In genomic region chr11:6474381-6474780, GRCm38 (mm10) we compare ENCODE assay signal across 8 mouse cellular contexts. TPM values are rescaled to one million over a fixed set of nuclear protein-coding genes. Genes with fewer than 3 reads are reported as not detected.
DNase-seq lines count a peak whose midpoint lies in the region; ATAC-seq lines count a peak whose summit lies in the region.

No protein-coding gene starts in this region.

- peak overlapping the region; percentile 84 for H3K4me3 ChIP-seq in kidney, embryonic 16.5 days (ENCODE audit: low read length)
- peak overlapping the region; percentile 98 for H3K4me3 ChIP-seq in brown adipose tissue, adult 24 weeks (ENCODE audit: insufficient read depth, low read depth, low read length)
- peak overlapping the region; percentile 93 for H3K4me3 ChIP-seq in hindbrain, embryonic 16.5 days (ENCODE audit: low read length)
- H3K4me3 ChIP-seq in midbrain, embryonic 16.5 days (ENCODE audit: low read depth, low read length): peak overlapping the region; percentile 71

- no peaks in the 10 kb centered on the region for H3K27me3 ChIP-seq in kidney, embryonic 16.5 days (ENCODE audit: insufficient read depth, low read length)
- no peaks in the 10 kb centered on the region for H3K27me3 ChIP-seq in hindbrain, embryonic 16.5 days (replicated peaks; ENCODE audit: control insufficient read depth, insufficient read depth, low read length)
- no peaks in the 10 kb centered on the region for H3K27me3 ChIP-seq in midbrain, embryonic 16.5 days (ENCODE audit: control insufficient read depth, insufficient read depth, low read depth, low read length)

- DNase-seq in kidney, postnatal 14 days: no peak
- no peak for DNase-seq in adrenal gland, adult 2 months
- DNase-seq in testis, postnatal 14 days (ENCODE audit: low spot score): no peak
- DNase-seq in left cerebral cortex, postnatal 25 days (ENCODE audit: low spot score in 2 of 2): no peak

- H3K4me1 ChIP-seq in kidney, embryonic 16.5 days (ENCODE audit: insufficient read depth, low read length): peaks cover 39% of the 10 kb centered on the region
- H3K4me1 ChIP-seq in brown adipose tissue, adult 24 weeks (ENCODE audit: control insufficient read depth, insufficient read depth, insufficient read length, low read length): peaks cover 14% of the 10 kb centered on the region
- H3K4me1 ChIP-seq in hindbrain, embryonic 16.5 days (ENCODE audit: control insufficient read depth, insufficient read depth, low read depth, low read length): peaks cover 38% of the 10 kb centered on the region
- H3K4me1 ChIP-seq in midbrain, embryonic 16.5 days (ENCODE audit: control insufficient read depth, insufficient read depth, low read length): peaks cover 44% of the 10 kb centered on the region

- H3K4me2 ChIP-seq in kidney, embryonic 16.5 days (replicated peaks; ENCODE audit: low read depth, low read length): peak overlapping the region; percentile 83
- H3K4me2 ChIP-seq in hindbrain, embryonic 16.5 days (ENCODE audit: low read length): peak overlapping the region; percentile 82
- peak overlapping the region; percentile 78 for H3K4me2 ChIP-seq in midbrain, embryonic 16.5 days (ENCODE audit: low read length)

- WGBS in kidney, embryonic 16.5 days: 21% methylated on average over 6 of the region's 6 CpGs
- 35% methylated on average over 6 of the region's 6 CpGs for WGBS in hindbrain, embryonic 16.5 days
- whole genome bisulfite sequencing in midbrain, embryonic 16.5 days: 34% methylated on average over 6 of the region's 6 CpGs

- H3K27ac ChIP-seq in kidney, embryonic 16.5 days (ENCODE audit: low read length): peak overlapping the region; percentile 97
- H3K27ac ChIP-seq in brown adipose tissue, adult 24 weeks (replicated peaks; ENCODE audit: low read depth, low read length): no peak overlapping the region
- no peak overlapping the region; the same call in 1 of the 2 replicates for H3K27ac ChIP-seq in hindbrain, embryonic 16.5 days (ENCODE audit: low read depth, low read length)
- peak overlapping the region; percentile 94 for H3K27ac ChIP-seq in midbrain, embryonic 16.5 days (ENCODE audit: low read length)

- intact Hi-C loops in left cerebral cortex, postnatal 25 days (cut with DNase I): loop anchor here (2.0 kb wide), 1 partner anchor 30 kb away; the partner anchor contains the start of gene H2afv

- no peaks in the 10 kb centered on the region for H3K36me3 ChIP-seq in kidney, embryonic 16.5 days (ENCODE audit: insufficient read depth, low read length)
- no peaks in the 10 kb centered on the region for H3K36me3 ChIP-seq in hindbrain, embryonic 16.5 days (ENCODE audit: control insufficient read depth, insufficient read depth, low read length)
- H3K36me3 ChIP-seq in midbrain, embryonic 16.5 days (ENCODE audit: control insufficient read depth, insufficient read depth, low read length): no peaks in the 10 kb centered on the region

- no peak for ATAC-seq in kidney, embryonic 16.5 days (ENCODE audit: low FRiP score, low TSS enrichment)
- ATAC-seq in hindbrain, embryonic 16.5 days: no peak
- ATAC-seq in midbrain, embryonic 16.5 days: no peak

- peak overlapping the region; percentile 97 for H3K9ac ChIP-seq in kidney, embryonic 16.5 days (replicated peaks; ENCODE audit: low read length)
- peak overlapping the region; percentile 87 for H3K9ac ChIP-seq in hindbrain, embryonic 16.5 days (ENCODE audit: low read depth, low read length)
- peak overlapping the region; percentile 78 for H3K9ac ChIP-seq in midbrain, embryonic 16.5 days (ENCODE audit: low read depth, low read length)

- no peaks in the 10 kb centered on the region for H3K9me3 ChIP-seq in kidney, embryonic 16.5 days (ENCODE audit: low read length)
- no peaks in the 10 kb centered on the region for H3K9me3 ChIP-seq in hindbrain, embryonic 16.5 days (ENCODE audit: control insufficient read depth, low read length)
- H3K9me3 ChIP-seq in midbrain, embryonic 16.5 days (replicated peaks; ENCODE audit: control insufficient read depth, low read length, poor library complexity, severe bottlenecking): no peaks in the 10 kb centered on the region

RNA-seq across cellular contexts. Expression of gene Purb, which starts 1.3 kb away (rescaled TPM):
- polyA plus RNA-seq in kidney, embryonic 16.5 days (2015; fragmentation: Nextera tagmentation; extraction: Ambion mirVana): 24.8 and 30.1 TPM in 2 replicates
- 25.2 and 39.9 TPM in 2 replicates for polyA plus RNA-seq in brown adipose tissue, adult 24 weeks (2012; ENCODE audit: insufficient read depth, insufficient read length, missing spikeins)
- polyA plus RNA-seq in hindbrain, embryonic 16.5 days (2015; fragmentation: Nextera tagmentation; extraction: Ambion mirVana): 11.2 and 11.5 TPM in 2 replicates
- 11.2 and 11.7 TPM in 2 replicates for polyA plus RNA-seq in midbrain, embryonic 16.5 days (2015; fragmentation: Nextera tagmentation; extraction: Ambion mirVana)
- 10 to 100 TPM; 48.9 to 58.7 TPM for total RNA-seq in adrenal gland, adult 2 months (2021)
- 10.1 and 11.0 TPM in 2 replicates for polyA plus RNA-seq in adrenal gland, adult 2 months (2012; rRNA removed)
- total RNA-seq in left cerebral cortex, postnatal 25 days (2021): 100 to 1,000 TPM; 294 to 301 TPM

RNA-seq across cellular contexts. Expression of gene H2afv, which starts 30.1 kb away (rescaled TPM):
- polyA plus RNA-seq in kidney, embryonic 16.5 days (2015; fragmentation: Nextera tagmentation; extraction: Ambion mirVana): 560 and 596 TPM in 2 replicates
- 54.3 and 66.3 TPM in 2 replicates for polyA plus RNA-seq in brown adipose tissue, adult 24 weeks (2012; ENCODE audit: insufficient read depth, insufficient read length, missing spikeins)
- 223 and 239 TPM in 2 replicates for polyA plus RNA-seq in hindbrain, embryonic 16.5 days (2015; fragmentation: Nextera tagmentation; extraction: Ambion mirVana)
- 203 and 224 TPM in 2 replicates for polyA plus RNA-seq in midbrain, embryonic 16.5 days (2015; fragmentation: Nextera tagmentation; extraction: Ambion mirVana)
- total RNA-seq in adrenal gland, adult 2 months (2021): 10 to 100 TPM; 39.2 to 86.1 TPM
- polyA plus RNA-seq in adrenal gland, adult 2 months (2012; rRNA removed): 15.0 and 17.4 TPM in 2 replicates
- total RNA-seq in left cerebral cortex, postnatal 25 days (2021): 10 to 100 TPM; 32.3 to 32.6 TPM

RNA-seq across cellular contexts. Expression of gene Myo1g, which starts 46.4 kb away (rescaled TPM):
- polyA plus RNA-seq in kidney, embryonic 16.5 days (2015; fragmentation: Nextera tagmentation; extraction: Ambion mirVana): 1.0 and 1.2 TPM in 2 replicates
- 0.71 and 2.9 TPM in 2 replicates for polyA plus RNA-seq in brown adipose tissue, adult 24 weeks (2012; ENCODE audit: insufficient read depth, insufficient read length, missing spikeins)
- polyA plus RNA-seq in hindbrain, embryonic 16.5 days (2015; fragmentation: Nextera tagmentation; extraction: Ambion mirVana): 0.35 and 0.40 TPM in 2 replicates
- polyA plus RNA-seq in midbrain, embryonic 16.5 days (2015; fragmentation: Nextera tagmentation; extraction: Ambion mirVana): 0.19 and 0.53 TPM in 2 replicates
- total RNA-seq in adrenal gland, adult 2 months (2021): 1 to 10 TPM; 2.1 to 2.6 TPM
- polyA plus RNA-seq in adrenal gland, adult 2 months (2012; rRNA removed): 3.8 and 4.7 TPM in 2 replicates
- total RNA-seq in left cerebral cortex, postnatal 25 days (2021): 1 to 10 TPM in 1 of 2 experiments, under 1 TPM in 1; 0.32 to 1.3 TPM

RNA-seq across cellular contexts. Expression of gene Ppia, which starts 59.1 kb away (rescaled TPM):
- polyA plus RNA-seq in kidney, embryonic 16.5 days (2015; fragmentation: Nextera tagmentation; extraction: Ambion mirVana): 4,884 and 4,942 TPM in 2 replicates
- 1,997 and 2,277 TPM in 2 replicates for polyA plus RNA-seq in brown adipose tissue, adult 24 weeks (2012; ENCODE audit: insufficient read depth, insufficient read length, missing spikeins)
- 4,094 and 4,423 TPM in 2 replicates for polyA plus RNA-seq in hindbrain, embryonic 16.5 days (2015; fragmentation: Nextera tagmentation; extraction: Ambion mirVana)
- 3,917 and 4,008 TPM in 2 replicates for polyA plus RNA-seq in midbrain, embryonic 16.5 days (2015; fragmentation: Nextera tagmentation; extraction: Ambion mirVana)
- 1,000 to 10,000 TPM; 1,264 to 1,797 TPM for total RNA-seq in adrenal gland, adult 2 months (2021)
- polyA plus RNA-seq in adrenal gland, adult 2 months (2012; rRNA removed): 237 and 265 TPM in 2 replicates
- 1,000 to 10,000 TPM; 1,922 to 2,079 TPM for total RNA-seq in left cerebral cortex, postnatal 25 days (2021)

Comparison
In these comparisons a context has a peak if more than half of its experiments do, and no peak if none do; other contexts are left out.
1. H3K27ac ChIP-seq: peak in kidney, embryonic 16.5 days (single experiment) and midbrain, embryonic 16.5 days (single experiment); none in brown adipose tissue, adult 24 weeks (single experiment) and hindbrain, embryonic 16.5 days (single experiment).
2. Peak in every context shown above with its lines, with median percentiles within 50 percentile points of each other: H3K4me2 ChIP-seq, H3K4me3 ChIP-seq and H3K9ac ChIP-seq.